Mouse (Mus musculus): ENCODE data around the gene Slc2a6.

Slc2a6 gene

DNA sequence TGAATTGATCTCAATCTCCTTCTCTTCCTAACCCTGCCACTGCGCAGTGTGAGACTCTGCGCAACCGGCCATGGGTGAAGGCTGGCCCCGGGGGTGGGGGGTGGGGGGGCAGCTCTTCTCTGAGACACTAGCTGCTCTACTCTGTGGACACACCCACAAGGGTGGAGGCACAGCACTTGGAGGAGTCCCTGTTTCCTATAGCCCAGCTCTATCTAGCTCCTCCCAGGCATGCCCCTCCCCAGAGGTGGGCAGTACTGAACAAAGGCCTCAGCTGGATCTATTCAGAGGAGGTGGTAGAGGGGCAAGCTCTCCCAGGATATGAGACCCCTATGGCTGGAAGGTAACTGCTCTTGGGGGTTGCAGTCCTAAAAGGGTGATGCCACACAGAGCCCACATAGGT lies 9.2 kb upstream of the Slc2a6 start:
- in situ Hi-C loops (cut with MboI; ENCODE audit: low sequenced_read_pairs): loop anchor here (10.0 kb wide), 1 partner anchor 392 kb away; no protein-coding TSS in a partner anchor

GRCm38 (mm10) chr2:27036003-27036402 lies 8.2 kb upstream of the Slc2a6 start:
- in situ Hi-C loops (cut with MboI; ENCODE audit: low sequenced_read_pairs): loop anchor here (10.0 kb wide), 1 partner anchor 391 kb away; no protein-coding TSS in a partner anchor

DNA sequence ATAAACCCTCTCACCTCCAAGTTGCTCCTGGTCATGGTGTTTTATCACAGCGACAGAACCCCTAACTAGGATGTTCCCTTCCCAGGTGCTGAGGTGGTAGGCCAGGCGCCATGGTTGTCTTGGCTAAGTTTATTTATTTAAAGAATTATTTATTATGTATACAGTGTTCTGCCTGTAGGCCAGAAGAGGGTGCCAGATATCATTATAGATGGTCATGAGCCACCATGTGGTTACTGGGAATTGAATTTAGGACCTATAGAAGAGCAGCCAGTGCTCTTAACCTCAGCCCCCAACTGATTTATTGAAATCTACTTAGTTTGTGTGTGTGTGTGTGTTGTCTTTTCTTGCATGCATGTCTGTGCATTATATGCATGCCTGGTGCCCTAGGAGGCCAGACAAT lies 4.6 kb upstream of the Slc2a6 start:
- in situ Hi-C loops (cut with MboI; ENCODE audit: low sequenced_read_pairs): loop anchor here (10.0 kb wide), 1 partner anchor 388 kb away; no protein-coding TSS in a partner anchor

- in situ Hi-C loops (cut with MboI; ENCODE audit: low sequenced_read_pairs): no loop called here
These were observed 728 bp upstream of the Slc2a6 start for GRCm38 (mm10) chr2:27028437-27029015.

DNA sequence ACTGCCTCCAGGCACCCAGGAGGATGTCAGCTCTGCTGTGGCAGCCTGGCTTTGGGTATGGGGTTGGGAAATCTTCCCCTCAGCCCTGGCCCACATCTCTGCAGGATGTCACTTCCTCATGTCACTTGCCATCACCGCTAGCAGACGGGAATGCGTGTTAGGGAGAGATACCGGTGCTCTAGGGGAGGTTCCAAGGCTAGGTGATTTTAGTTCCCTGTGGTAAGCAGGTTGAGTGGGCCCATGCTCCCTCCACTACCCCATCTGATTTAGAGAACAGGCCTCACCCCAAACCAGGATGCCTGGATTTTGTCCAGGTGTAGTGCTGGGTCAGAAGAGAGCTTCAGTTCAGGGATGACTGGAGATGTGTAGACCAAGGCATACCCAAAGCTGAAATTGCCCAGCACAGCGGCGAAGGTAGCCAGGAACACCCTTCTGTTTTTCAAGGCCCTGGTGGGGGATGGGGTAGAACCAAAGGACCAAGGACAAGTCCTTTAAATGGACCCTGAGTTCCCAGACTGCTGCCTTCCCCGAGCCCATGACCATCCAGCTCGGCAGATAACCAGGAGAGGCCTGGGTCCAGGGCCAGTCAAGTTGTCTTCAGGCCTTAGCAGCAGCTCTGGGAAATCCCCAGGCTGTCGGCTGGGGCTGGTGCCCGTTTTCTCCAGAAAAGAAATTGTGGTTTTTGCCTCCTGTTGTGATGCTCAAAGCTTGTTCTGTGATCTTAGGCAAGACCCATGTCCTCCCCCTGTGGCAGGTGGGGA lies 761 bp downstream of the Slc2a6 start:
- in situ Hi-C loops (cut with MboI; ENCODE audit: low sequenced_read_pairs): no loop called here

DNA sequence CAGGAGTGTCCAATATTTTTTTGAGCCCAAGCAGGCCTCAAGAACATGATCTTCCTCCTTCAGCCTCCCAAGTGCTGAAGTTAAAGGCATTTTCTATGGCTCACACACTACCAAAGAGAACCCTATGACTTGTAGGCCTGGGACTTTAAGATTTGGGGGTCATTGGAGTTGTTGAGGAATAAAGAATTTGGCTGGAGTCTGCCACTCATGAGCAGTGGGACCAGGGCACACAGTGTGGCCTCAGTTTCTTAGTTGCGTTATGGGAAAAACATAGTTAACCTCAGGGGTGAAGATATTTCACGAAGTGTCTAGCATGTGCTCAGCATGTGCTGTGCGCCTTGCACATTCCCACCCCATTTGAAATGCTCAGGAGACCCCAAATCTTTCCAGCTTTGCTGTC lies 1.5 kb downstream of the Slc2a6 start:
- in situ Hi-C loops (cut with MboI; ENCODE audit: low sequenced_read_pairs): no loop called here

DNA sequence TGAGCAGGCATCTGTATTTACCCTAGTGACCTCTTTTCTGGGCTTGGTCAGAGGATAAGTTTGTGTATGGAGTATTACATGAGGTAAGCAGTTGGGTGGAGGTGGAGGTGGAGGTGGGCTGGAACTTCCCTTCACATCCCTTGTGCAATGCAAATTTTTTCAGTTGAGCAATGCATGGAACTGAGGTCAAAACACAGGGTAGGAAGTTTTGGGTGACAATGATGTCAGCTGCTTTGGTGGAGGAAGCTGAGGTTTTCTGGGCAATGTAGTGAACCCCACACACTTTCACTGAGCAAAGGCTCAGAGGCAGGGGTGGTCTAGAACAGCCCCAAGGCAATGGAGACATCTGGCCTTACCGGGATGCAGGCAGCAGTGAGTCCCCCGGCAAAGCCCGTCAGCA lies 2.3 kb downstream of the Slc2a6 start:
- in situ Hi-C loops (cut with MboI; ENCODE audit: low sequenced_read_pairs): no loop called here

GRCm38 (mm10) chr2:27024136-27024535 lies 3.7 kb downstream of the Slc2a6 start:
- in situ Hi-C loops (cut with MboI; ENCODE audit: low sequenced_read_pairs): no loop called here

- in situ Hi-C loops (cut with MboI; ENCODE audit: low sequenced_read_pairs): no loop called here
These were observed 5.2 kb downstream of the Slc2a6 start for GRCm38 (mm10) chr2:27022612-27023011.

GRCm38 (mm10) chr2:27021103-27021502 lies 6.7 kb downstream of the Slc2a6 start:
- in situ Hi-C loops (cut with MboI; ENCODE audit: low sequenced_read_pairs): no loop called here

- in situ Hi-C loops (cut with MboI; ENCODE audit: low sequenced_read_pairs): no loop called here
These were observed 8.3 kb downstream of the Slc2a6 start for GRCm38 (mm10) chr2:27019530-27019929.

- in situ Hi-C loops (cut with MboI; ENCODE audit: low sequenced_read_pairs): no loop called here
These were observed 10.0 kb downstream of the Slc2a6 start for GRCm38 (mm10) chr2:27017802-27018201.

GRCm38 (mm10) chr2:27009714-27010244 lies 18.0 kb downstream of the Slc2a6 start, which contains the start of gene Cacfd1:
TSS of gene Cacfd1 (plus strand) at chr2:27009926.
- in situ Hi-C loops (cut with MboI; ENCODE audit: low sequenced_read_pairs): no loop called here

- in situ Hi-C loops (cut with MboI; ENCODE audit: low sequenced_read_pairs): no loop called here
These were observed 20.1 kb downstream of the Slc2a6 start for GRCm38 (mm10) chr2:27007701-27008100.

- in situ Hi-C loops (cut with MboI; ENCODE audit: low sequenced_read_pairs): no loop called here
These were observed 21.5 kb downstream of the Slc2a6 start for GRCm38 (mm10) chr2:27006255-27006654.

DNA sequence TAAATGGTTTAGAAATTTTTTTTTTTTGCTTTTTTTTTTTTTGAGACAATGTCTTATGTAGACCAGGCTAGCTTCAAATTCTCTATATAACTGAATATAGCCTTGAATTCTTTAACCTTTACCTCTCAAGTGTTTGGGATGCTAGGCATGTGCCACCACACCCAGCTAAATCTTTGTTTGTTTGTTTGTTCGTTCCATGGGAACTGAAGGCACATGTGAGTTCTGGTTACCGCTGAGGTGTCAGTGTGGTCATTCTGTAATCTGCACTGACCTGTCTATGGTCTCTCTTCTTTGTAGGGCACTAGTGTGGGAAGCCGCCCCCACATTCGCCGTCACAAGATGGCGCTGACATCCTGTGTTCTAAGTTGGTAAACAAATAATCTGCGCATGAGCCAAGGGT lies 29.8 kb downstream of the Slc2a6 start:
- in situ Hi-C loops (cut with MboI; ENCODE audit: low sequenced_read_pairs): no loop called here

- in situ Hi-C loops (cut with MboI; ENCODE audit: low sequenced_read_pairs): no loop called here
These were observed 30.3 kb downstream of the Slc2a6 start for GRCm38 (mm10) chr2:26997498-26997897.

GRCm38 (mm10) chr2:26993936-26994335 lies 33.9 kb downstream of the Slc2a6 start:
- in situ Hi-C loops (cut with MboI; ENCODE audit: low sequenced_read_pairs): no loop called here

DNA sequence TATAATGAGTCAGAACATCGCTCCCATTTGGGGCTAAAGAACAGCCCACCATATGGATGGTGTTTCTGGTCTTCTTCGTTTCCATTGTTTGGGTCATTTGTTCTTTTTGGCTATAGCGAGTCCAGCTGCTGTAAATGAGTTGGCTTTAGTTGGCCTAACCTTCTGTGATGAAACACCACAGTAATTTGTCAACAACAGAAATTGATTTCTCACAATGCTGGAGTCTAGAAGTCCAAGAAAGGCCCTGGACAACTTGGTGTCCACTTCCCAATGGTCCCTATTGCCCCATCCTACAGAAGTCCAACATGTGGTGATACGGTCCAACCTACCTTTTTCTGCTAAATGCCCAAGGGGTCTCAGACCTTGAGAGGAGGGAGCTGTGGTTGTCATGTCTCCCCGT lies 43.2 kb downstream of the Slc2a6 start:
- in situ Hi-C loops (cut with MboI; ENCODE audit: low sequenced_read_pairs): no loop called here

DNA sequence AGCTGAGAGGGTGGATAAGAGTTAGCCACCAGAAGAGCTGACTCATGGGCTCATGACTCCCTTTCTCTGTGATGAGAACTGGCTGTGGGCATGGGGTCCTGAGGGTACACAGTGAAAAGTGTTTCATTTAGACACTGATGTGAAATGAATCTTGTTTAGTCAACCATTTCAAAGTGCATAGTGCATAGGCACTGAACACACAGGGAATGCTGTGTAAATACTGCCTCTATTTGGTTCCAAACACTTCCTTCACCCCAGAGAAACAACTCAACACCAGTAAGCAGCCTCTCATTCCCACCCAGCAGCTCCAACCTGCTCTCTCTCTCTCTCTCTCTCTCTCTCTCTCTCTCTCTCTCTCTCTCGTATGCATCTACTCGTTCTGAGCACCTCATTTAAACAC lies 43.6 kb downstream of the Slc2a6 start:
- in situ Hi-C loops (cut with MboI; ENCODE audit: low sequenced_read_pairs): no loop called here

GRCm38 (mm10) chr2:26980361-26980760 lies 47.4 kb downstream of the Slc2a6 start:
- in situ Hi-C loops (cut with MboI; ENCODE audit: low sequenced_read_pairs): no loop called here

DNA sequence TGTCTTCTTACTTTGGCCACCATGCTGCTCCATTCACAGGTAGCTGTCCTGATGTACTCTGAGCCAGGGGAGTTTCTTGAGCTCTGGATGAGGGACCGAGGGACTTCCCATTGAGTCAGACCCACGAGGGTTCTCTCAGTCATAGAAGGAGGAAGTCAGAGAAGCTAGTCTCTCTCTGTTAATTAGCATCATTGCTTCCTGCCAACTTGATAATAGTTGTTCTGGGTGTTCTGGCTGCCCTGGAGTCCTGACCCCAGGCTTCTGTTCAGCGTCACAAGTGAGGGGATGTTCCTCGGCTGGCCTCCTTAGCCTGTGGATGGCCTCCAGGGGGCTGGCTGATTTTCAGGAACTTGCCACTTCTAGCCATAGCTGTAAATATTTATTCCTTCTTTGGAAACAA lies 53.8 kb downstream of the Slc2a6 start:
- in situ Hi-C loops (cut with MboI; ENCODE audit: low sequenced_read_pairs): no loop called here

Data from CH12F3 (cell line).